Mouse (Mus musculus): ENCODE measurements at regions not wholly inside any gene's neighbourhood (a gene's known extent, or its start where the extent isn't known, plus 50 kb on each side); places are given as distances from the start of the nearest gene placed in this dataset.

GRCm38 (mm10) chr4:125276861-125277260 lies 149.2 kb upstream of the Zc3h12a start:
- in situ Hi-C loops (cut with MboI; ENCODE audit: low sequenced_read_pairs in 2 of 2, unreplicated experiment in 2 of 2) = no loop called here

GRCm38 (mm10) chr4:125275259-125275658 lies 147.6 kb upstream of the Zc3h12a start:
- Histone ChIP-seq H3K27ac (ENCODE audit: insufficient read depth, low read depth, low read length, poor library complexity, severe bottlenecking) (no peak overlapping the region), H3K9ac (ENCODE audit: insufficient read depth, low read depth, low read length, poor library complexity, severe bottlenecking) (no peak overlapping the region), H3K9me3 (ENCODE audit: control insufficient read depth, insufficient read depth, low read depth, low read length) (no peaks in the 10 kb centered on the region), H3K4me3 (ENCODE audit: insufficient read depth in 1 of 2, low read depth in 1 of 2, low read length in 2 of 2, poor library complexity in 1 of 2, severe bottlenecking in 1 of 2) (no peak overlapping the region), H3K4me1 (ENCODE audit: control insufficient read depth in 2 of 2, insufficient read depth in 2 of 2, low read length in 2 of 2, poor library complexity in 1 of 2) (peaks cover 1 to 9% of the 10 kb centered on the region in 2 experiments; a peak in 1 of 4 replicates), H3K36me3 (ENCODE audit: control insufficient read depth, insufficient read depth, low read length, poor library complexity, severe bottlenecking) (no peaks in the 10 kb centered on the region)
- TF ChIP-seq ZC3H11A (IDR thresholded peaks at IDR 0.05; ENCODE audit: borderline replicate concordance, low read depth, low read length) = no peak
- TF ChIP-seq CHD2 (IDR thresholded peaks at IDR 0.05; ENCODE audit: low read depth, low read length) = no peak
- TF ChIP-seq HCFC1 (IDR thresholded peaks at IDR 0.05; ENCODE audit: borderline replicate concordance, insufficient read depth, low read length) = no peak
- TF ChIP-seq MAFK (IDR thresholded peaks at IDR 0.05; ENCODE audit: insufficient read depth, low read depth, low read length) = no peak
- no peak for TF ChIP-seq ZNF384 (IDR thresholded peaks at IDR 0.05; ENCODE audit: low read depth, low read length)
- DNase-seq (ENCODE audit: low read depth, low spot score) = no peak
- in situ Hi-C loops (cut with MboI; ENCODE audit: low sequenced_read_pairs in 2 of 2, unreplicated experiment in 2 of 2) = no loop called here

More at GRCm38 (mm10) chr4:125276861-125277260, 149.2 kb upstream of the Zc3h12a start:
- no peak overlapping the region for H3K27ac ChIP-seq (ENCODE audit: insufficient read depth, low read depth, low read length, poor library complexity, severe bottlenecking)
- no peaks in the 10 kb centered on the region for H3K36me3 ChIP-seq (ENCODE audit: control insufficient read depth, insufficient read depth, low read length, poor library complexity, severe bottlenecking)
- peaks cover 1 to 12% of the 10 kb centered on the region in 2 experiments; a peak in 2 of 4 replicates for H3K4me1 ChIP-seq (ENCODE audit: control insufficient read depth in 2 of 2, insufficient read depth in 2 of 2, low read length in 2 of 2, poor library complexity in 1 of 2)
- no peak overlapping the region for H3K9ac ChIP-seq (ENCODE audit: insufficient read depth, low read depth, low read length, poor library complexity, severe bottlenecking)
- DNase-seq (ENCODE audit: low read depth, low spot score) = no peak
- no peaks in the 10 kb centered on the region for H3K9me3 ChIP-seq (ENCODE audit: control insufficient read depth, insufficient read depth, low read depth, low read length)
- no peak overlapping the region for H3K4me3 ChIP-seq (ENCODE audit: insufficient read depth in 1 of 2, low read depth in 1 of 2, low read length in 2 of 2, poor library complexity in 1 of 2, severe bottlenecking in 1 of 2)
- TF ChIP-seq ZNF384 (IDR thresholded peaks at IDR 0.05; ENCODE audit: low read depth, low read length) = no peak
- TF ChIP-seq MAFK (IDR thresholded peaks at IDR 0.05; ENCODE audit: insufficient read depth, low read depth, low read length) = no peak
- no peak for TF ChIP-seq ZC3H11A (IDR thresholded peaks at IDR 0.05; ENCODE audit: borderline replicate concordance, low read depth, low read length)

- DNase-seq (ENCODE audit: low read depth, low spot score) = no peak
- Histone ChIP-seq H3K27ac (ENCODE audit: insufficient read depth, low read depth, low read length, poor library complexity, severe bottlenecking) (no peak overlapping the region), H3K9ac (ENCODE audit: insufficient read depth, low read depth, low read length, poor library complexity, severe bottlenecking) (no peak overlapping the region), H3K9me3 (ENCODE audit: control insufficient read depth, insufficient read depth, low read depth, low read length) (no peaks in the 10 kb centered on the region), H3K4me1 (ENCODE audit: control insufficient read depth in 2 of 2, insufficient read depth in 2 of 2, low read length in 2 of 2, poor library complexity in 1 of 2) (peaks cover 1 to 3% of the 10 kb centered on the region in 2 experiments; a peak in 1 of 4 replicates), H3K4me3 (ENCODE audit: insufficient read depth in 1 of 2, low read depth in 1 of 2, low read length in 2 of 2, poor library complexity in 1 of 2, severe bottlenecking in 1 of 2) (no peak overlapping the region), H3K36me3 (ENCODE audit: control insufficient read depth, insufficient read depth, low read length, poor library complexity, severe bottlenecking) (no peaks in the 10 kb centered on the region)
- in situ Hi-C loops (cut with MboI; ENCODE audit: low sequenced_read_pairs in 2 of 2, unreplicated experiment in 2 of 2) = no loop called here
- no peak for TF ChIP-seq ZC3H11A (IDR thresholded peaks at IDR 0.05; ENCODE audit: borderline replicate concordance, low read depth, low read length)
- TF ChIP-seq CHD2 (IDR thresholded peaks at IDR 0.05; ENCODE audit: low read depth, low read length) = no peak
- TF ChIP-seq ZNF384 (IDR thresholded peaks at IDR 0.05; ENCODE audit: low read depth, low read length) = no peak
- no peak for TF ChIP-seq MAFK (IDR thresholded peaks at IDR 0.05; ENCODE audit: insufficient read depth, low read depth, low read length)
- TF ChIP-seq HCFC1 (IDR thresholded peaks at IDR 0.05; ENCODE audit: borderline replicate concordance, insufficient read depth, low read length) = no peak
Observed at GRCm38 (mm10) chr4:125270951-125271350, 143.3 kb upstream of the Zc3h12a start.

- H3K9me3 ChIP-seq (ENCODE audit: control insufficient read depth, insufficient read depth, low read depth, low read length) = no peaks in the 10 kb centered on the region
- in situ Hi-C loops (cut with MboI; ENCODE audit: low sequenced_read_pairs in 2 of 2, unreplicated experiment in 2 of 2) = no loop called here
Observed at GRCm38 (mm10) chr4:125266212-125266611, 138.6 kb upstream of the Zc3h12a start.

GRCm38 (mm10) chr4:125265575-125265974 lies 137.9 kb upstream of the Zc3h12a start:
- no peaks in the 10 kb centered on the region for H3K36me3 ChIP-seq (ENCODE audit: control insufficient read depth, insufficient read depth, low read length, poor library complexity, severe bottlenecking)
- no peak overlapping the region for H3K27ac ChIP-seq (ENCODE audit: insufficient read depth, low read depth, low read length, poor library complexity, severe bottlenecking)
- no peak overlapping the region for H3K9ac ChIP-seq (ENCODE audit: insufficient read depth, low read depth, low read length, poor library complexity, severe bottlenecking)
- no peak for TF ChIP-seq ZNF384 (IDR thresholded peaks at IDR 0.05; ENCODE audit: low read depth, low read length)
- TF ChIP-seq CHD2 (IDR thresholded peaks at IDR 0.05; ENCODE audit: low read depth, low read length) = no peak
- peak; percentile 70; the same call in 1 of the 2 replicates for TF ChIP-seq ZC3H11A (IDR thresholded peaks at IDR 0.05; ENCODE audit: borderline replicate concordance, low read depth, low read length)
- H3K4me3 ChIP-seq (ENCODE audit: insufficient read depth in 1 of 2, low read depth in 1 of 2, low read length in 2 of 2, poor library complexity in 1 of 2, severe bottlenecking in 1 of 2) = no peak overlapping the region
- H3K9me3 ChIP-seq (ENCODE audit: control insufficient read depth, insufficient read depth, low read depth, low read length) = no peaks in the 10 kb centered on the region
- H3K4me1 ChIP-seq (ENCODE audit: control insufficient read depth in 2 of 2, insufficient read depth in 2 of 2, low read length in 2 of 2, poor library complexity in 1 of 2) = no peaks in the 10 kb centered on the region
- DNase-seq (ENCODE audit: low read depth, low spot score) = peak; percentile 66
- in situ Hi-C loops (cut with MboI; ENCODE audit: low sequenced_read_pairs in 2 of 2, unreplicated experiment in 2 of 2) = no loop called here

More at GRCm38 (mm10) chr4:125266212-125266611, 138.6 kb upstream of the Zc3h12a start:
- Histone ChIP-seq H3K9ac (ENCODE audit: insufficient read depth, low read depth, low read length, poor library complexity, severe bottlenecking) (no peak overlapping the region), H3K27ac (ENCODE audit: insufficient read depth, low read depth, low read length, poor library complexity, severe bottlenecking) (no peak overlapping the region), H3K36me3 (ENCODE audit: control insufficient read depth, insufficient read depth, low read length, poor library complexity, severe bottlenecking) (no peaks in the 10 kb centered on the region), H3K4me1 (ENCODE audit: control insufficient read depth in 2 of 2, insufficient read depth in 2 of 2, low read length in 2 of 2, poor library complexity in 1 of 2) (no peaks in the 10 kb centered on the region), H3K4me3 (ENCODE audit: insufficient read depth in 1 of 2, low read depth in 1 of 2, low read length in 2 of 2, poor library complexity in 1 of 2, severe bottlenecking in 1 of 2) (no peak overlapping the region)
- no peak for TF ChIP-seq ZNF384 (IDR thresholded peaks at IDR 0.05; ENCODE audit: low read depth, low read length)
- TF ChIP-seq ZC3H11A (IDR thresholded peaks at IDR 0.05; ENCODE audit: borderline replicate concordance, low read depth, low read length) = no peak
- no peak for TF ChIP-seq CHD2 (IDR thresholded peaks at IDR 0.05; ENCODE audit: low read depth, low read length)
- no peak for TF ChIP-seq MAFK (IDR thresholded peaks at IDR 0.05; ENCODE audit: insufficient read depth, low read depth, low read length)
- TF ChIP-seq HCFC1 (IDR thresholded peaks at IDR 0.05; ENCODE audit: borderline replicate concordance, insufficient read depth, low read length) = no peak
- DNase-seq (ENCODE audit: low read depth, low spot score) = no peak

All from ES-E14 (cell line).